Mouse (Mus musculus): ENCODE measurements around the gene Odf3.

DNA sequence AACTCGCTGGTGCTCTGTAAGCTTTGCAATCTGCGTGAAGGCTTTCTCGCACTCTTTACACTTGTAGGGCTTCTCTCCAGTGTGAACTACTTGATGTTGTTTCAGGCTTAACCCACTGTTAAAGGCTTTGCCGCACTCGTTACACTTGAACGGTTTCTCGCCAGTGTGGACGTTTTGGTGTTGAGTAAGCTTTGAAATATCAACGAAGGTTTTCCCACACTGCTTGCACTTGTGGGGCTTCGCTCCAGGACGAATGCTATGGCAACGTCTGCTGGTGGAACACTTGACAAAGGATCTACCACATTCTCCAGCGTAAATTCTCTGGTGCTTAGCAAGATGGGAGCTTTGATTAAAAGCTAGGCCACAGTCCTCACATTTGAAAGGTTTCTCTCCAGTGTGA is 35.9 kb upstream of the Odf3 start:
- TF ChIP-seq POLR2A (IDR thresholded peaks at IDR 0.05; ENCODE audit: extremely low read depth, insufficient read depth, low read length) (no peak), CTCF (IDR thresholded peaks at IDR 0.05; ENCODE audit: low read depth, low read length) (no peak)
